Mouse (Mus musculus) adrenal gland, adult 2 months (tissue): ENCODE measurements around the gene Entr1. TPM values are rescaled to one million over a fixed set of nuclear protein-coding genes. Genes with fewer than 3 reads are reported as not detected.
A peak's percentile ranks its signal among the peaks of the same experiment; 100 is the strongest.

ENCODE experiments used
- DNase-seq: peaks from one replicate; pipeline ENCODE4 v3.0.0; 2021
- long read RNA-seq: library from polyadenylated mRNA; stranded (forward); transcript quantifications from one replicate; pipeline ENCODE4 v2.0.0, GENCODE M21; 2021
- polyA plus RNA-seq: library from polyadenylated mRNA; depleted of rRNA; stranded (reverse); fragments of >200 nt; gene quantifications from 2 replicates; pipeline ENCODE4 v1.2.3, GENCODE M21; 2012; rRNA removed
- total RNA-seq, 2 experiments: library from RNA; stranded (reverse); gene quantifications; 2 replicates each; pipeline ENCODE4 v1.2.3; 2021

Gene Entr1
- 100 to 1,000 TPM in 1 of 2 experiments, 10 to 100 TPM in 1; 95.6 to 121 TPM for total RNA-seq
- 93.3 TPM in 2 replicates for polyA plus RNA-seq
- long read RNA-seq, transcript Entr1-201 (9 exons, 2,031 nt): minor isoform, 21 of 109 reads
- long read RNA-seq, transcript Entr1-202 (8 exons, 1,955 nt): major isoform, 32 of 109 reads
- long read RNA-seq, transcript Entr1-204 (10 exons, 2,193 nt): minor isoform, 5 of 109 reads
- long read RNA-seq, partial matches to known transcripts: 8 of 109 reads
- long read RNA-seq, other reads (novel, unspliced or antisense): 41 of 109 reads

DNA sequence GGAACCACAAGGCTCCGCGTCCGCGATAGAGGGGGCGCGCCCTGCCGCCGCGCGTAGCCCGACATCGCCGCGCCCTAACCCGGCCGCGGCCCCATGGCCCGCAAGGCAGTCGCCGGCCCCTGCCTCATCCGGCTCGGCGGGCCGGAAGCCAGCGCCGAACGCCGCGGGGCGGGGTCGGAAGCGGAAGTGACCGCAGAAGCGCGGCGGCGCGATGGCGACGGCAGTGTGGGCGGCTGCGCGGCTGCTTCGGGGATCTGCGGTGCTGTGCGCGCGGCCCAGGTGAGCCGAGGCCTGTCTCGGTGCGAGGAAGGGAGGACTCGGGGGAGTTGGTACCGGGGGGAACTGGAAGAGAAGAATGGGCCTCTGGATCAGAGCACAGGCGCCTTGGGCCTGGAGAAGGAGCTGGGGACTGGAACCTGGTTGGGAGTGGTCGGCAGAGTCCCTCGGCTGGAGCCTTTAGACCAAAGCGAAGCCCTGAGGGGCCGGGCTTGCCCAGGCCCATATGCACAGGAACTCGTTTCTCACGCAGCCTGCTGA is at the start of gene Entr1, which contains the start of gene Pmpca:
Entr1 (minus strand) TSS at position 163 of the 537 bp plus-strand sequence.
Pmpca (plus strand) TSS at position 186 of the 537 bp plus-strand sequence.
- DNase-seq: peak; percentile 92

DNA sequence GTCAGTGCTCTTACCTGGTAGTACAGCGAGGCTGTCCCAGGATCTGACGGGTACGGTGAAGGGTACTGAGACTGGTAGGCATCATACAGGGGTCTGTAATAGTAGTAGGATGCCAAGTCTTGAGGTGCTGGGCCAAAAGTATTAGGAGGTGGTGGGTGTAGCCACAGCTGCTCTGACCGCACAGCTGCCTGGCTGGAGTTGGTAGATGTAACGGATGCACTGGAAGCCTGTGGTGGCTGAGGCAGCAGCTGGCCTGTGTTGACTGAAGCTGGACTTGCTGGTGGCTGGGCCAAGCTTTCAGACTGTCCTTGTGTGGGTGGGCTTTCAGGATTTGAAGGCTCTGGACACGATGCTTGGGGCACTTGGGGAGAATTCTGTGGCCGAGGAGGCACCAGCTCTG is 49.3 kb upstream of the Entr1 start:
- no peak for DNase-seq

DNA sequence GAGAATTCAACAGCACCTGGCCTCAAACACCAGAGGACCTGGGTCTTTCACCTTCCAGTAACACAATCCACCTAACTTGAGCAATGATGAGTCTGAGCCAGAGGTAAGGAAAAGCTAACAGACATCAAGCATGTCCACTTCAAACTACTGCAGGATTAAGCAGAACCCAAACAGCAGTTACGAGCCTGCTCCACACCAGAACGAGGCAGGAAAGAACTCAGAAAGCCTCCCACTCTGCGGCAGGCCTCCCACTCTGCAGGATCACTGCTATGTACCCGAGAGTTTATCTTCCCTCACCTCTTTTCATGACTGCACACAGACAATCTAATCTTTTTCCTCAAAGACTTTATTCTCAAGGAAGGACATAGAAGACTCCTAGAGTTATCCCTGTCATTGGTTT is 48.1 kb upstream of the Entr1 start:
- DNase-seq: no peak

DNA sequence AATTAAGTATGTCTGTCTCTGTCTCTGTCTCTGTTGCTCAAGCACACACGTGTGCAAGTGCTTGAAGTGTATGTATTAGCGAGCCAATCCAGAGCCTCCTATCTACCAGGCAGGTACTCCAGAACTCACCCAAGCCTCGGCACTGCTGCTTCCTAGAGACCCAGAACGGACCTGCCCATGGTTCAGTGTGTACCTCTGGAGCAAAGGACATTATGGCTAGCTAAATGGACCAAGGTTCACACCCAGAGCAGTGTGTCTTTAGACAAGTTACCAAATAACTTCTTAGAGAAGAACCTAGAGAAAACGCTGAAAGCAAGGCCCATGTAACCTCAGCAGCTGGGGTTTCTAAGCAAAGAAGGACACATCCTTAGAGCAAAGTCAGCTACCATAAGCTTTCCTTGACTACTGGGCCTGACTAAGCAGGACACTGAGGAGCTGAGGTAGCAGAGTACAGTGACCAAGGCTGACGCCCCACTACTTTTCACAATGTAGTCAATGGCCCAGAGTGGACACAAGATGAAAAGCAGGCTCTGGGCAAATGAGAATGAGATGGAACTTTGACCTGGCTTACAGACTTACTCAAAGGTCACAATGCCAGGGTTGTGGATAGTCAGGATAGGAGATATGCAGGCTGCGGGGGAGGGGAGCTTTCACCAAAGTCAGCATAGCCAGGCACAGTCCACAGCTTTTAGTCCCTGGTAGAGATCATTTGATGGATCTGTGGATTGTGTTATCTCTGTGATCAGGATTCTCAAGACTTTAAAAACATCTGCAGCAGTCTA is 45.9 kb upstream of the Entr1 start:
- no peak for DNase-seq

DNA sequence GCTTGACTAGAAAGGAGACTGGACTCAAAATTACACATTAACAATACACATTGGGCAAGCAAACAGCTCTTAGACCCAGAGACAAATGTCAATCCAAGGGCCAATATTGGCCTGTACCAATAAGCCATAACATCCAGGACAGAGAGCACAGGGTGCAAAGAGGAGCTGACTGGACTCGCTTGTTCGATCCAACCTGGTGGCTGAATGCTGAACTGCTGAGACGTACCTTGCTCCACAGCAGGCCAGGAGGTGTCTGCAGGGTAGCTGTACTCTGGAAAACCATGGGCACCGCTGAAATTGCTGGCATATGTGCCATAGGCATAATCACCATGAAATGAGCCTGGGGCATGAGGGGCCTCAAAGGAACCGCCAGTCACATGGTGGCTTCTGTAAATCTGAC is 40.7 kb upstream of the Entr1 start:
- DNase-seq: no peak

DNA sequence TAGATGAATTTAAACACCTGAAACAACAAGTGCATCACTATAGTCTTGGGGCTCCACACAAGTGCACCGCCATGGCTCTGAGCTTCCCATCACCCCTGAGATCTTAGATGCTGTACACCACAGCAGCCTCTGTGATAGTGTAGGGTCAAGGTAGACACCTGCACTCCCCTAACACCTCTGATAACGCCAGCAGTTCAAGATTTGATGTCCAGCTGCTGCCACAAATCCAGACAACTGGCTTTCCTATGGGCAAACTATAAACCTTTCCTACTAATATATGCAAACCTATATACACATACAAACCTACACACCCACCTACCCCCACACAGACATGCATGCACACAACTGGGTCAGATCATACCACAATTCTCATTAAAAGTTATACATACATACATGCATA is 35.4 kb upstream of the Entr1 start:
- DNase-seq: no peak

DNA sequence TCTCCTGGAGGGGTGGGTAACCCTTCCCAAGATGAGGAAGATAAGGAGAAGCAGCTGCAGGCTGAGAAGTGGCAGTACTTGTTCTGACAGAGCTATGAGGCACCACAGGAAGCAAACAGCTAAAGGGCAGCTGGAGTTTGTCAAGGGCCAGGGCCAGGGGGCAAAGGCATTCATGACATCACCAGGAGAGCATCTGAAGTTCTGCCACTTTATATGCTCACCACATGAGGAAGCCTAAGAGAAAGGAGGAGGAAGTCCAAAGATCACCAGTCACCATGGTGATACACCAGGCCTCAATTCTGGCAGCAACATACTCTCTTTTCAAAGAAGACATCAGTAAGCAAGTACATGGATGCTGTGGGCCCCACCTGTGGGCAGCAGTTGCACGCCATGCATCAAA is 34.0 kb upstream of the Entr1 start:
- DNase-seq: no peak

DNA sequence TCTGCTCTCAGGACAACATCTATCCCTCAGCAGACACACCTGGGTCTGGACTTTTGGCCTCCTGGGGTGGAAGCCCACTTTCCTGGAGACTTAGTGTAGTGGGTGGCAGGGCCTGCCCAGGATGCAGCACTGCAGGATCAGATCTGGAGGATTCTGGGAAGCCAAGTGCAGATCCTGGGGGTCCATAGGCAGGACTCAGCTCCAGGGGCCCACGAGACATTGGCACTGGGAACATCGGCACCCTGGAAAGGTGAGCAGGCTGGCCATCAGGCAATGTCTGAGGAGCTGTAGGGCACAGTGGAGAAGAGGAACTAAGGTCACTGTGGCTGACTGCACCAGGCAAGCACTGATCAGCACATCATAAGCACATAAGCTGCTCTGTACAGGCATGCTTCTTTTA is 32.9 kb upstream of the Entr1 start:
- no peak for DNase-seq

DNA sequence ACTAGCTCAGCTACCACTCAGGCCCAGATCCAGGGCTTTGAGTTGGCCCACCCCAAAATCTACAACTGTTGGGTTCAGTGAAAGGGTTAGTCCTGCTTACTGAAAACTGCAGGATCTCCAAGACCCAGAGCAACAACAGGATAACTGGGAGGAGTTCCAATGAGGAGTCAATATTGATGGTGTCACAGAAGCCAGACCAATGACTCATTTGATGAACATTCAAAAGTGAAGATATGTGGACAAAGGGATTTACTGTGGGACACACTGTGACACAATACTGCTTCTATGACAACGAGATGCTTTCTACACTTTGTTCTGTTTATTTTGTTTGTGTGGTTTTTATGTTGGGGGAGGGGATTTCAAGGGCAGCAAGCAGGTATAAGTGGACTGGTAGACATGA is 29.0 kb upstream of the Entr1 start:
- no peak for DNase-seq

DNA sequence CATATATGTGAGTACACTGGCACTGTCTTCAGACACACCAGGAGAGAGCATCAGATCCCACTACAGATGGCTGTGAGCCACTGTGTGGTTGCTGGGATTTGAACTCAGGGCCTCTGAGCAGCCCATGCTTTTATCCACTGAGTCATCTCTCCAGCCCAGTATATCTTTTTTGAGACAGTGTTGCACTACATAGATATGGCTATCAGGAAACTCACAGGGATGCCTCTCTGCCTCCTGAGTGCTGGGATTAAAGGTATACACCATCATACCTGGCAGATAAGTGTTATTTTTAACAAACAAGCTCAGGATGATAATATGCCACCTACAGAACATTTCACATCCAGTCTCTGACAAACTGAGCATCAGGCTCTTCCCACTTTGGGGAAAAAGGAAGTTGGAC is 27.9 kb upstream of the Entr1 start:
- no peak for DNase-seq

DNA sequence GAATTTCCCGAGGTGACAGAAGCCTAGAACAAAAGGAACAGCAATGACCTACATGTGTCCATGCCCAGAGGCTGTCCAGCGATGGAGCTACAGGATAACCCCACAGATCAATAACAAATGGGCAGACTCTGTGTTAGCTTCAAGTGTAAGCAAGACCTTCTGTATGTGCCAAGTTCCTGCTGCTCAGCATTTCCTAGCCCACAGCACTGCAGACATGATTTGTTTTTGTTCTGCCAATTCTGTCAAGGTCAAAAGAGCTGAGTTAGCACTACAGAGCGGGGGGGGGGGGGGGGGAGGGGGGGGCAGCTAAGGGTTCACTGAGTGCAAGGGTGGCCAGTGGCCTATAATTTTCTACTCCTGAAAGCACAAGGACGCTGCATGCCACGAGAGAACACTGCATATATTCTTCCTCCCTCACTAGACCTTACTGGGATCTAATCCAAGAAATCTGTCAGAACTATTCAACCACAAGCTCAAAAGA is 21.9 kb upstream of the Entr1 start:
- peak; percentile 75 for DNase-seq

DNA sequence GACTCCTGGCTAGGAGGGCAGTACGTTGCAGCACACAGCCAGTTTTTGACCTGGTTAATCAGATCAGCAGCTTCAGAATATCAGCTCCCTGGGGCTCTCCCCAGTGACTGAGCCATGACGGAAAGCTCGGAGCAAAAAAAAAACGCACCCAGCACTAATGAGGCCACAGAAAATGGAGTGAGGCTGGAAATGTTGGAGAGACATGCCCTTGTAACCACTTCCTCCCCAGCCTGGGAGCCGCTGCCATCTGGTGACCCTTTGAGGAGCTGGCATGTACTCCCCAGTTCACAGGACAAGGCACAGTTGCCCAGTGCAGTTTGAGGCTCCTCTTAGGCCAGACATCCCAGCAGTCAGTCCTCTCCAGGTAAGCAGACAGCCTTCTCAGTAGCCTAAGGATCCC is 21.0 kb upstream of the Entr1 start:
- DNase-seq: no peak

DNA sequence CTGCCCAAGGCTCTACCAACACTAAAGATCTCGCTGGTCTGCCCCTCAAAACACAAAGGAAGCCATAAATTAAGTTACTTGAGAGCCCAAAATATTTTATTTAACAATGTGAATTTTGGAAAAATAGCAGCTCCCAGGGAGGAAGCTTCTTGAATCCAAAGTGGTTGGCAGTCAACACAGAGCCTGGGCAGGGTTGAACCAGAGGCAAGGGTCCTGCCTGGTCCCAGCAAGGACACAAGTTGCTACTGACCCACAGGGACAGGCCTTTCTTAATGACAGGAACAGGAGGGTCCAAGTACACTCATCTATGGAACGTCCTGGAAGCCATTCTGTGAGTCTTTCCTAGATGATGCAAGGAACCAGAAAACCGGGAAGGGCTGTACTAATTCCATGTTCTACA is 20.2 kb upstream of the Entr1 start:
- DNase-seq: no peak

DNA sequence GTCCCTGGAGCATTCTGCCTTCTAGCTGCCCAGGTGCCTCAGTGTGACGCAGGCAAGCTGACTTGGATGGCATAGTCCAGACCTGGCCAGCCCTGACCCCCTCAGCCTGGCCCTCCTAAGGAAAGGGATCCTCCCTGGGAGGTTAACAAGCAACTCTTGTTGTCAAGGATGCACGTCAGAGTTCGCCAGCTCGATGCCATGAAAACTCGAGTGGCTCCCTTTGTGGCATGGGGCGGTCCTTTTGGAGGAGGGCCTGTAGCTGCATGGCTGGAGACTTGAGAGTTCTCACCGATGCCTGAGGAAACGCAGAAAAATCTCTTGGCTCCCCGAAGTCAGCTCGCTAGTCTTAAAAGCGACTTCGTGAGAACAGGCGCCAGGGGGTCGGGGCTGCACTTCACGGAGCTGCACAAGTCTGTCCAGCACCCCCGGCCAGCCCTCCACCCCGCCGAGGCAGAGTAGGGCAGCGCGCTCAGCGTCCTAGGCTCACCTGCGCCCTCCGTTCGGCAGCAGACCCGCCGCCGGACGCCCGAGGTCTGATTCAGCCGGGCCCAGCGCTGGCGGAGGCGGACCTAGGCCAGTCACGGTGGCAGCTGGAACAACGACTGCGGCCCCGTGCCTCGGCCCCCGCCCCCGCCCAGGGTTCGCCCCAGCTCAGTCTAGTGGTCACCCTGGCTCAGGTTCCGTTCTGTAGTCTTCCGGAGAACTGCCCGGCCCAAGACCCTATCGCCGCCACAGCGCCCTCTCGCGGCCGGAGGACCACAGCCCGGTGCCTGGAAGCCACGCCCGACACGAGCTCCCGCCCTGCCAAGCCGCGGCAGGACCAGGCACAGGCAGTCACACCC is 19.6 kb upstream of the Entr1 start, which contains the start of gene Inpp5e:
Inpp5e (minus strand) TSS at position 689 of the 842 bp plus-strand sequence.
- peak; percentile 99 for DNase-seq

DNA sequence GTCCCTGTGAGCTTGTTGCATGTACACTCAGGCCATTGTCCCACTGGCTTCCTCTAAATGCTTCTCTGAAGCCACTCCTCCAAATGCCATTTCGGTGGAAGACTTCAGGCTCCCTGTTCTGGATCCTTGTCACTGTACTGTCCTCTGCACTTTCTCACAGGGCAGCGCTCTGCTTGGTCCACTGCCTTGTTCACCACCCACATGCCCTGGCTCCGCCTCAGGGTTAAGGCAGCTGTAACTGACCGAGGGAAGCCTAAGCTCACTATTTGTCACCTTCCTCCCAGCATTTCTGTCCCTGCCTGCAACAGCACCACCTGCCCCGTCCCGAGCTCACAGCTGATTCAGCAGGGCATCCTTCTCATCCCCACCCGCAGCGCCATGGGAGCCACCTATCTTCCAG is 14.2 kb upstream of the Entr1 start:
- DNase-seq: no peak

DNA sequence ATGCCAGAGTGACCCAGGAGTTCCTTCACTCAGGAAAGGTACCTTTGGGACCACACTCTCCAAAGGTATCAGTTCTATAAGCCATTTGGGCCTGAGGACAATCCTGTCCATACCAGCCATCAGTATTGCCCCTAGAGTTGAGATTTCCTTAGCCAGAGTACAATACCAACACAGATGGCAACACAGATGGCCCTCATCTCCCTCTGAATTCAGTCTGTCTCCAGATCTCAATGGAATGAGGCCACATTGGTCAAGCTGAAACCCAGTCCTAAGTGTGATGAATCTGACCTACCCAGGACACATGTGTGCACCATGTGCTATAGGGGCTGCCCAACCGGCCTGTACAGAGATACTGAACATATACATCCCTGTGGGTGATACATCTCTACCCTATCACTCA is 13.1 kb upstream of the Entr1 start:
- no peak for DNase-seq

DNA sequence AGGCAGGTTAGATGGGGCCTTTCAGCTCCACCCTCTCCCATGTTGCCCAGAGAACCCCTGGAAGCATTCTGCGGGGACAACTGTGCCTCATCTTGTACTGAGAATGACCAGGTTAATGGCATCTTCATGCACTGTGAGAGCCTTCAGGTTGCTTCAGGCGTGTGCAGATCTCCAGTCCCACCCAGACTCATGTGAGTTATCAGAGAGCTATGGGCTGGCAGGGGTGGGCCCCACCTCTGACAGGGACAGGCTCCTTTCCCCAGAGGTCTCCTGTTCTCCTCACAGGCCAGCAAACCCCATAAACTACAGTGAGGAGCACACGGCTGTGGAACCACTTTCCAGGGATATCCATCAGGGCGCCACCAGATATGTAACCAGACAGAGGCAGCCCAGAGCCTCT is 11.9 kb upstream of the Entr1 start:
- DNase-seq: no peak

DNA sequence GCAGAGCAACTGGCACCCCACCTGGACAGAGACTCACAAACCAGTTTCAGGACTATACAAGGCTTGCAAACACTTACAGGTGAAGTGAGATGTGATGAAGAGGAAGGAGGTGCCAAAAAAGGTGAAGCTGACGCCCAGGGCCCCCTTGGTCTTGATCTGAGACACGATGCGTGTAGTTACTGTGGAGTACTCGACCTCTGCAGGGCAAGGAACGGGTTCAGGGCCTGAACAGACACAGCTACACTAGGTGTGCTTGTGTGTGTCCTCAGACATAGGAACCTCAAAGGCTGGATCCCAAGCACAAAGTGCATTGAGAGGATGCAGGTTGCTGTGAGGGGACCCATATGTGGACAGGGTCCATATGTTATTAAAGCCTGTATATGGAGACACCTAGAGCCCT is 11.2 kb upstream of the Entr1 start:
- DNase-seq: no peak

DNA sequence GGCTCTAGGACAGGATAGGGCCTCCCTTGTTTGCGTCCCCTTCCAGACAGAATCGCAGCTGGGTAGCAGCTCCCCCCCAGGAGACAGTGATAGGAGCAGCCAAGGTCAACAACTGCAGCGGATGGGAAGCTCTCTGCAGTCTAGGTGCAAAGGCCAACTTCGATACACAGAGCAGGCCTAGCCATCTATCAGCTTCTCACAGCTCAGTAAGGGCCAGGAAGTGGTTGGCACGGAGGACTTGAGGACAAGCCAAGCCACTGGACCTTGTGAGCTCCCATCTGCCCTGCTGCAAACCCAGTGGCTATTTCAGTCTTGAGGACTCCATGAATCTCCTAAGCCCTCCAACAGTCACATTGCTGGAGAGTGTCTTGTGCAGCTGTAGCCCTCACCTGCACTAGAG is 10.5 kb upstream of the Entr1 start:
- DNase-seq: no peak

DNA sequence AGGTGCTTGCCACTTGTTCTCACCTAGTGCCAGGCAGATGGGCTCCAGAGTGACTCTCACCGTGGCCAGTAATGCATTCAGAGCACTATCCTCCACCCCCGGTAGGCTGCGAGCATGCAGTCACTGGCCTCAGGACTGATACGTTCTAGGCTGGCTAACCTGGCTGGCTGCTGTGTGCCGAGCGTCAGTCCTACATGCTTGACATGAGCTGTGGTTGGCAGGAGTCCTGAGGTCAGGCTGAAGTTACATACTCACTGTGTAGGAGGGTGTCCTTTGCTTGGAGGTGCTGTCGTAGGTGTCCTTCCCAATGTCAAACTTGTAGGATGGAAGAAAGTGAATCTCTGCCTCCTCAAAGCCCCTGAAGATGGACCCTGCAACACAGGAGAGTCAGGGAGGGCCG is 9.9 kb upstream of the Entr1 start:
- DNase-seq: no peak

DNA sequence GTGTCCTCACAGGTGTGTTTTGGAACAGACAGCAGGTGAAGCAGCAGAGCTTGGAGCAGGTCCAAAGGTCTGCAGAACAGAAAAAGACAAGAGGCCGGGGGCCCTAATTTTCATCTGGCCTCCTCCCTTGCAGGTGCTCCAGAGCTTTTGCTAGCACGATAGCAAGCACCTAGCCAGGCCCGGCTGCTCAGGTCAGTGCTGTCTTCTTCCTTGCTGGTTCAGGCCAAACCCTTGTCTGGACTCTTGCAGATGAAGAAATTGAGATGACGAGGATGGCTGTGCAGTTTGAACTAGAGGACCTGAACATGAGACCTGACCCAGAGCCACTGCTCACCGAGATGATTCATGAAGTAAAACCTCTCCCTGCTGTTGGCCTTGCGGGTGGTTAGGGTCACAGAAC is 2.5 kb upstream of the Entr1 start:
- DNase-seq: no peak

DNA sequence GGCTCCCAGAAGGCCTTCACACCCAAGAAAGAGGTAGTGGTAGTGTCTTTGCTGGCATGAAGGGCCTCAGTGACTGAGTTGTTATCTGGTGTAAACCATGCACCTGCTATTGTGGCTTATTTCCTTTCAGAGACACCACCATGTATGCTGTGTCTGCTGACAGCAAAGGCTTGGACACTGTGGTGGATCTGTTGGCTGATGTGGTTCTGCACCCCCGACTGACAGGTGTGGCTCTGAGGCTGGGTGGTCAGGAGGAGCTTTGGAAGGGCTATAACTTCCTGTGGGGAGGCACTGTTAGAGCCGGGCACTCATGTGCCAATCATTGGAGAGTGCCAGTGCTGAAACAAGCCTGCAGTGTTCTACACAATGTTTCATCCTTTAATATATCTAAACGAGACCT is 1.8 kb upstream of the Entr1 start:
- DNase-seq: no peak
